Mouse (Mus musculus): Measurements from ENCODE around the gene Dok5.

Dok5 gene

DNA sequence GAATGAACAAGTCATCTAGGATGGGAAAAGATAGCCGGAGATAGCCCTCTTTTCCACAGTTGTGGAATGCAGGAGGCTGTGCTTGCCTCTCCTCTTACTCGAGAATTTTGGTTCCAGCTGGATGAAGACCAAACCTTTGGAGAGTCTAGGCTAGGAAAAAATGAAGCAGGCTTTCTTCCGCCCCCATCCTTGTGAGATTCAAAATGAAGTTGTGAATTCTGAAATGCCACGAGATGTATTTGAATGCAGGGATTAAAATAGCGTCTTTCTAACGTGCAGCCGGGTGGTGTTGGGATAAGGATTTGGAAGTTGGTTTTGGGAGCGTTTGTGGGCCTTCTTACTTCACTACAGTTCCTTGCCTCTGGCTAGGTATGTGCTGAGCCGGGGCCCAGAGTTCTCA lies 6.8 kb downstream of the Dok5 start:
- DNase-seq (ENCODE audit: low read depth): no peak

DNA sequence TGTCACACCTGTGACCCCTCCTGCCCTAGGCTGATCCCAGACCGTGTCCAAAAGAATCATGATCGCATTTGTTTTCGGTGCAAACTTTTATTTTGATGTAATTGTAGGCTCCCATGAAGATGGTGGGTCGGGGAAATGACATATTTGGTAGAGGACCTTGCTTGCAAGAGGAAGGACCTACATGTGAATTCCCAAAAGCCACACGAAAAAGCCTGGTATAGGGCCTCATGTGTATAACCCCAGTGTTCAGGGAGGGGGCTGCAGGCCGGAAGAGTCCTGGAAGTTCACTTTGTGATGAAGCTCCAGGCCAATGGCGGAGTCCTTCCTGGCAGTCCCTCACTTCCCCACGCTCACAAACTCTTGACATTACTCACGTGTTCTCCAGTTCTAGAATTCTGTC lies 7.3 kb downstream of the Dok5 start:
- no peak for DNase-seq (ENCODE audit: low read depth)

DNA sequence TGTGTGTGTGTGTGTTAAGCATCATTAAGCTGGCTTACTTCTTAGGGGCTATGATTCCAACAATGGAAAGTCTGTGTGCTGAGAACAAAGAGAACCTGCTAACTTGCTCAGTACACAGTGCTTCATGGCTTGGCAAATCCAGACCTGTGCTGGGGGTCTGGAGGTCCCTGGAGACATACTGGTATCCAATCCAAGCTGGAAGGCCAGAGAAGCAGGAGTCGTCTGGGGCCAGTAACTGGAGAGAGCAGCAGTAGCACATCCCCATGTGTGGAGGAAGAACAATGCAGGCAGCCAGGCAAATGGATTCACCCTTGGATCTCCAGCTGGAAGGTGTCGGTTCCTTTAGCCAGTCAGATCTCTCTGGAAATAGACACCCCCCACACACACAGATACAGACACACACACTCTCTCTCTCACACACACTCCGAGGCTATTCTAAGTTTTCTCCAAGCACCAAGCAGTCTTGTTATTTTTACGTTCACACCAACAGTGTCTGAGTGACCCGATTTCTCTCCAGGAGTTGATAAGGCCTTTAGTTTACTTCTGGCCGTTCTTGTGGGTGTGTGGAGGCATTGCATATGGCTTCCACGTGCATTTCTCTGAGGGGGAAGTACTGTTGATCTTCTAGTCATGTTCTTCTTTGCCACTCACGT lies 8.2 kb downstream of the Dok5 start:
- DNase-seq (ENCODE audit: low read depth): no peak

DNA sequence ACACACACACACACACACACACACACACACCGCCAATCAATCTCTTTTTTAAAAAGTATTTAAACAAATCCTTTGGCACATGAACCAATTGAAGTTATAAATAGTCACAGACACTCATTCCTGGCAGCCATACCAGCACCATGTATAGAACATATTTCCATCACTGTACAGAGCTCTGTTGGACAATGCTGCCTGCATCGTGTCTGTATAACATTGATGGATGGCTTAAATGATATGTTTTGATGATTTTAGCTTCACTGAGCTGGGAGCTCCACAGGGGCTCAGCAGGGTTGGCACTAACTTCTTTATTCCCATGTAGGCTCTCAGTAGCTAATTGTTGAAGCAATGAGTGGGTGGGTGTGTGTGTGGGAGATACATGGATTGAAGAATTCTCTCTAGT lies 11.9 kb downstream of the Dok5 start:
- DNase-seq (ENCODE audit: low read depth): no peak

DNA sequence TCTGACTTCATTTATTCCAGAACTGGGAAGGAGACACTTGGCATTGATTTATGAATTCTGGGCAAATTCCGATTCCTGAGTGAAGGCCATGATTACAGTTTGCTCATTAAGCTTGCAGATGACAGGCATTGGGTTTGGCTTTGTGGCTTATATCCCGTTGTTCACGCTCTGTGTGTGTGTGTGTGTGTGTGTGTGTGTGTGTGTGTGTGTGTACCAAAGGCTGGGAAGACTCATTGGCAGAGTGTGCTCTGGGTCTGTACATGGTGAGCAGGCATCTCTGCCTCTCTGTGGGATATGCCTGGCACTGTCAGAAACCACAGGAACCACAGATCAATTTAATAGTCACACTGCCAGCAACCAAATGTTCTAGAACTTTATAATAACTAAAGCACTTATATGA lies 17.3 kb downstream of the Dok5 start:
- DNase-seq (ENCODE audit: low read depth): no peak

DNA sequence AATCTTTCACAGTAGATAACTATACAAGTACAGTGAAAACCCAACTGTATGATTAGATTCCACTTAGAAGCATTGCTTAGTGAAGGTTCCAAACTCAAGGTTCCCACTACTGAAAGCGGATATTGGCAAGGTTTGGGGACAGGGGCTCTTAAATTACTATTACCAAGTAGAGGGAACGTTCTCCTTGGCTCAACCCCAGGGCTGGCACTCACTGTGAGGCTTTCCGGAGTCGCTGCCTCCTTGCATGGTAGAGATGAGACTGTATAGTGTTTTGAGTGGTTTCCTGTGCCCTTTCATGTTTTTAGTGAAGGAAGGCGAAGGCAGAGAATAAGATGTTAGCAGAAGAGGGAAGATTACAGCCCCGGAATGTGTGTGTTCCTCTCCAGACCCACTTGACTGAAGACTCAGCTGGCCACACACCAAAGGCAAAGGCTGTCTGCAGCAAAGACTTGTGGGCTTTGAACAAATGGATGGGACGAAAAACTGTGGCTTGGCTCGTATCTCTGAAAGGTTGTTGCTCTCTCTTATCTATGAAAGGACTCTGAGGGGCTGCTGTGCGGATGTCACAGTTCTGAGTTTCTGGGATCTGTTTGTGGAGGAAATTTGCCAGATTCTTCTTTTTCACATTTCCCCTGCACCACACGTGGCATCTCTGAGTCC lies 20.7 kb downstream of the Dok5 start:
- no peak for DNase-seq (ENCODE audit: low read depth)

DNA sequence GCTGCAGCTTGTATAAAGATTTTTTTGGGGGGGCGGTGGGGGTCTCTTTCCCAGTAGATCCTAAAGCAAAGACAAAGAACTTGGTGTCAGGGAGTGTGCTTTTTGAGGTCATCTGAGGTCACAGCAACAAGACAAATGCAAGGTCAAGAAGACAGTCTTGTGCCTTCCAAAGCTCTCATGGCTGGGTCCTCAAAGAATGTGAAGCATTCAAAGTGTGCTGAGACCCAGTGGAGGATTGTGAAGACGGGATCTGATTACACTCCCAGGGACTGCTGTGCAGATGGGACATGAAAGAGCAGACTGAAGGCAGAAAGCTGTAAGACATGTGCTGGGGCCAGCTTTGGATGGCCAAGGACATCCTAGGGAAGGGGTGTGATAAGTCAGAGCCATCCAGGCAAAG lies 24.2 kb downstream of the Dok5 start:
- DNase-seq (ENCODE audit: low read depth): no peak

DNA sequence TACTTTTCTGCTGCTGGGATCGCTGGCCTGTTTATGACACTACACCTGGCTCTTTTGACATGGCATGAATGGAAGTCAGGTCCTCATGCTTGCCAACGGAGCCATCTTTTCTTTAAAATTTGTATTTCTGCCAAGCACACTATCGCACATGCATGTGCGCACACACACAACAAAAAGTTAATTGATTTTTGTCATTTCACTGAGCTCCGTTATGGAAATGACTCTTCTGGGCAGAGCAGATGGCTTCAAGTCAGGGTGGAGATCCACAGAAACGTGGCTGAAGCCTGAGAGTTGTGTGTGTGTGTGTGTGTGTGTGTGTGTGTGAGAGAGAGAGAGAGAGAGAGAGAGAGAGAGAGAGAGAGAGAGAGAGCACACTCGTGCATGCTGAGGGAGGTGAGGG lies 25.1 kb downstream of the Dok5 start:
- DNase-seq (ENCODE audit: low read depth): no peak

DNA sequence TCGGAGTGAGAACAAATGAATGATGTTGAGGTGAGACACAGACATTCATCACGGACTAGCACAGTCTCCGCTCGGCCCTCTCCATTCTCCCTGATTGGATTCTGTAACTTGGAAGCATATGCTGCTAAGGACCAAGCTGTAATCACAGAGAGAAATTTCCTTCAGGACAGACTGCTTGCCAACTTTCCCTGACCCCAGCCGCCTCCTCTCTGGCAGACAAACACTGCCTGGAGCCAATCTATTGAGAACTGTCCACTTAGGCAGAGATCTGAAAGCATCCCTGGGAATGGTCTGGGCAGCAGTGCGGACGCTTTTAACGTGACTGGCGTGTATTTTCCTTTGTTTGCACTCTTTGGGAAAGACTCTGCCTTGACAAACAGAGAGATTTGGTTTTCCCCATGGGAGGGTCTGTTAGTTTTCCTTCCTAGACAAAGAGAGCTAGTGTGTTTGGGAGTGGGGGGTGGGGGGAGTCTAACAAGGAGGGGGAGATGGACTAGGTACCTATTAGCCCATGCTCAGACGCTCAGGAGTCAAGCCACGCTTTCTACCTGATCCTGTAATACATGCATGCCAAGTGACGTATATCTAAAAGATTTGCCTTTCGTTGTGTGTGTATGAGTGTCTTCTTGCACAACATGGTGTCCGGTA lies 25.7 kb downstream of the Dok5 start:
- no peak for DNase-seq (ENCODE audit: low read depth)

DNA sequence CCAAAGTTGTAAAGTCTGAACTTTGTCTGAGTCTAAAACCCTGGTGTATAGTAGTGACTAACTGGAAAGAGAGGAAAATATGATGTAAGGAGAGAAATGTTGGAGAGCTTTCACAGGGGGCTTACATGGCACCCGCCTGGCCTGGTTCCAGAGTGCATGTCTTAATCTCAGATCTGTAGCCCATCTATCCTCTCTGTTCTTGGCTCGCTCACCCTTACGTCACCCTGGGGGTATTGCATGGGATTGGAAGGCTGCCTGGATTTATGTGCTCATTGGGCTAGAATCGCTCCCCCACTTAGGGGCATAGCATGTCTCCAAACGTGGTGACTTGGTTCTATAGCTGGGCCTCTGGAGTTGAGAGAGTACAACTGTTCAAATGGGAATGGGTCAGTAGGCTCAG lies 26.6 kb downstream of the Dok5 start:
- DNase-seq (ENCODE audit: low read depth): no peak

DNA sequence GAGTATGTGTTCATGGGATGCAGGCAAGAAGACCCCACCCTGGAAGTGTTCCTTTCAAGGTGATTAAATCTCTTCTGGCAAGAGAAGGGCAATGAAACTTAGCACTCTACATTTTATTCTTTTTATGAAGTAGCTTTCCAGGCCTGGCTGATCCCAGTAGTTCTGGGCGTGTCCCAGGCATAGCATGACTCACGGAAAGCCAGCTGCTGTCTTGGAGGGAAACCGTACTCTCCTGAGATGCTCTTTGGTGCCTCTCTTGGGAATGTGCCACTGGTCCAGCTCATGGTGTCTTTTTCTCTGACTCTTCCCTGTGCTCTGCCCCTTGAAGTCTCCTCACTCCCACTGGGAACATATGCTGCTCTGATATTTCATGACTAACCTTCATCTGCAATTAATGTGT lies 33.1 kb downstream of the Dok5 start:
- no peak for DNase-seq (ENCODE audit: low read depth)

DNA sequence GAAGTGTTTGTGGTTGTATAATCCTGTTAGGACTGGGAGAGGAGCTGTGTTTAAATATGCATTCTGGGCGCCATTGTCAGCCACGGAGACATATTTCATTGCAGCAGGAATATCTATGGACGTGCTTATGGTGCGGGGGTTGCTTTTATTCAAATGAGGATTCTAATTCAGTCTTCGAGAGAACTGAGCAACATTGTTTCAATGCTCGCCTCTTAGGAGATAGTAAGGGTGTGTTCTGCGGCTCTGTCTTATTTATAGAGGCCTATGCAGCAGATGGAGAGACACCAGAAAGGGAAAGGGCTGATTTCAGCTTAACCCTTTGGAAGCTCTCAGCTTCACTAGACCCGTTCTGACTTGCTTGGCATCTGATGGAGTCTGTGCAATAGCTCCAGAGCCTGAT lies 35.6 kb downstream of the Dok5 start:
- no peak for DNase-seq (ENCODE audit: low read depth)

DNA sequence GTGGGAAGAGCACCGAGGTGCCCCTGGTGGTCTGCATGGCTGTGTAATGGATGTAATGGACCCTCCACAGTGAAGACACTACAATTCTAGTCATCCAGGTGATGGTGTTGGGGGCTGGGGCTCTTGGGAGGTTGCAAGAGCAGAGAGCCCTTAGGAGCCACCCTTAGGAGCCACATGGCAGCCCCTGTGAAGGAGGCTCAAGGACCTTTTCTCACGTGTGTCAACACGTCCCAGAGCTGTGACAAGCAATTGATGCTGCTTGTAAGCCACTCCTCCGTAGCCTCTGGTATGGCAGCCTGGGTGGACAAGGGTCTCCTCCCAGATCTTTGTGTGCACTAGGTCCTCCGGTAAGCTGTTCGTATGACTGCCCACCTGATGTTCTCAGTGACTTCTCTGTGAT lies 37.1 kb downstream of the Dok5 start:
- DNase-seq (ENCODE audit: low read depth): no peak

DNA sequence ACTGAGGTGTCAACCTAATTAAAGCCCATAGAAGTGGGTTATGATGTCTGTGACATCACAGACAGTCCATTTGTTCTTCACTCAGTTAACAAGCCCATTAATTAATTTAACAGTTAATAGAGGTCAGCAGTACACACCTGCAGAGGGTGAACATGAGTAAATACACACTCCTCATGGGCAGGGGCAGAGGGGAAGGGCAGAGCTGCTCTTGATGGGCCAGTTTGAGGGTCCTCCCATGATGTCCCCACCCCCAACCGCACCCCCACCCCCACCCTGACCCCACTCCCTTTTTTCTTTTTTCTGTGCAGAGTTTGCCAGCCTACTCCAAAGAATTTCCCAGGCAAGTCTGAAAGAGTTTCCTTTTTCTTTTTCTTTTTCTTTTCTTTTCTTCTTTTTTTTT lies 39.9 kb downstream of the Dok5 start:
- no peak for DNase-seq (ENCODE audit: low read depth)

DNA sequence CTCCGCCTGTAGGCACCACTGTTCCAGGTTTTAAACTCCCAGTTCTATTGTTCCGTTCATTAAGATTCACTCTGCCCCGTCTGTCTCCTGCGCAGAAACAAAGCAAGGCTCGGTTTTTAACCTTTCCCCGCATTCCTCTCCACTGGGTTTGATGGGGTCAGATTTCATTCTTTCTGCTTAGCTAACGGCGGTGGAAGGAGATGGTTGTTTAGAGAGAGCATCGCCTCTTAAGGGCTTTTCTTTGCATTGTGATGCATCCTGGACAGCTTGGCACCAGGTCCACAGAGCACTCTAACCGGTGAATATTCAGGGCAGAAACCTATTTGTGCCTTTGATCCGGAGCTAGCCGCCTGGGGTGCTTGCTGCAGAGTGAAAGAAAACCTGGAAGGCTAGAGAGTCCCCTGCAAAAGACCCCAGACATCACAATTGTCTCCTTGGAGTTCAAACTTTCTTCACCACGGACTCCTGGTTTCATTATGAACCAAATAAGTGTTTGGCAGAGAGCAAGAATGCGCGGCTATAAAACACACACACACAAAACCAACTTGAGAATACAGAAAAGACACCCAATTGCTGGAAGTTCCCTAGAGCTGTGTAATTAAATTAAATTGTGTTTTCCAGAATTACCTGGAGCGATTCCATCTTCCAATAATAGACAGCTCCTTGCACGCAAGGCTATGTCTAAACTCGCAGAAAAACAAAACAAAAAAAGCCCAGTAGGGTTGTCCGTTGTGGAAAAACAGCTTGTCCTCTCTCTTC lies 40.7 kb downstream of the Dok5 start:
- DNase-seq (ENCODE audit: low read depth): no peak

DNA sequence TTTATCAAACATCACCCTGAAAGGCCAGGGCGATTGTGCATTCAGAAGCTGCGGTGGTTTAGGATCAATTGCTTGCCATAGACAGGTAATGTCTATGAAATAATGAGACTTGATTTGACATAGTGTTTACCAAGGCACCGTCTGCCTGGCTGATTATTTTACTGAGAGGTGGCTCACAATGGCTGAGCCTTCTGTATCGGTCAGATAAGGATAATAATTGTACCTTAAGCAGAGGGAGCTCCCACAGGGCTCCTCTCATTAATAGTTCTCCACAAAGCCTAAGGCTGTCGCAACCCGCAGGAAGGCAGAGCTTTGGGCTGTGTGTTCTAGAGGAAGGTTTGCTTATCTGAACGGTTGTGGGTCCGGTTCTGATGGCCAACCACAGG lies 41.3 kb downstream of the Dok5 start:
- DNase-seq (ENCODE audit: low read depth): no peak

DNA sequence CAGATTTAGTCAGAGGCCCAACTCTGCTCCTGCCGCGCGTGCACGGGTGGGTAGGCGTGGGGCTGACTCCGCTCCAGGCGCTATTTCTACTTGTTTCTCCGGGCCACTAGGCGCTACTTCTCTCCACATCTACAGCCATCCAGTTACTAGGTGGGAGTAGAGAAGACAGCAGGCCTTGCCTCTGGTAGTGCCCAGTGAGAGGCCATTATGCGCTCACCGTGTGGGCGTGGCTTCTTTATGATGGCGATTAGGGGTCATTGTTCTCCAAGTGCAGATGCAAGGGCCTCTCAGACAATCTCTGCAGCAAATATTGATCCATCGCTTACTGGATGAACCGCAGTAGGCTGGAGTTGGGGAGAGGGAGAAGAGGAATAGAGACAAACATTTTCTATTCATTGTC lies 44.0 kb downstream of the Dok5 start:
- no peak for DNase-seq (ENCODE audit: low read depth)

DNA sequence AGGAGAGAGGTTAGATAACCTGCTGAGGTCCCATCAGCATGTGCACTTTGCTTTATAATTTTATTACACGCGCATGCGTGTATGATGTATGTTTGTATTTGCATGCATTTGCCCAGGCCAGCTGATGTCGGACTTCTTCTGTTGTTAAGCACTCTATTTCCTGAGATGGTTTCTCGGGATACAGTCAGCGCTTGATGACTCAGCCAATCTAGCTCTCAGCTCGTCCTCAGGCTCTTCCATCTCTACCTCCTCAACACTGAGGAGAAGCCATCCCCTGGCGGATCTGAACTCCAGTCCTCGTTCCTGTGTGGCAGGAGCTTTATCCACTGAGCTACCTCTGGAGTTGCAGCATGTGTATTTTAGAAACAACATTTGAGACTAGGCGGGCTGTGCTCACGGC lies 44.5 kb downstream of the Dok5 start:
- no peak for DNase-seq (ENCODE audit: low read depth)

DNA sequence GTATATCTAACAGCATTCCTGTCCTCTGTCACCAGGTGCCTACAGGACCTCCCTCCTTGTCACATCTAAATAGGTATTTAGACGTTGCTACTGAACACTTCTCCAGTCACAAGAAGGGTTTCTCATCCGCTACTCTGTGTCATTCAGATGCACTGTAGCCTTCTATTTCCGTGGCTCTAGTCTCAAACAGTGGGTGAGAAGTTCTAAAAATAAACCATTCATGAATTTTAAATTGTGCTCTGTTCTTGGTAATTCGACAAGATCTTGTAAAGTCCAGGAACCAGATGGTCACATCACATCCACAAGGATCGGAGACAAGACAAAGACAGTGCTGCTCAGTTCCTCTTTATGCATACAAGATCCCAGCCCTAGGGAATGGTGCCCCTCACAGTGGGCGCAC lies 46.0 kb downstream of the Dok5 start:
- DNase-seq (ENCODE audit: low read depth): no peak

DNA sequence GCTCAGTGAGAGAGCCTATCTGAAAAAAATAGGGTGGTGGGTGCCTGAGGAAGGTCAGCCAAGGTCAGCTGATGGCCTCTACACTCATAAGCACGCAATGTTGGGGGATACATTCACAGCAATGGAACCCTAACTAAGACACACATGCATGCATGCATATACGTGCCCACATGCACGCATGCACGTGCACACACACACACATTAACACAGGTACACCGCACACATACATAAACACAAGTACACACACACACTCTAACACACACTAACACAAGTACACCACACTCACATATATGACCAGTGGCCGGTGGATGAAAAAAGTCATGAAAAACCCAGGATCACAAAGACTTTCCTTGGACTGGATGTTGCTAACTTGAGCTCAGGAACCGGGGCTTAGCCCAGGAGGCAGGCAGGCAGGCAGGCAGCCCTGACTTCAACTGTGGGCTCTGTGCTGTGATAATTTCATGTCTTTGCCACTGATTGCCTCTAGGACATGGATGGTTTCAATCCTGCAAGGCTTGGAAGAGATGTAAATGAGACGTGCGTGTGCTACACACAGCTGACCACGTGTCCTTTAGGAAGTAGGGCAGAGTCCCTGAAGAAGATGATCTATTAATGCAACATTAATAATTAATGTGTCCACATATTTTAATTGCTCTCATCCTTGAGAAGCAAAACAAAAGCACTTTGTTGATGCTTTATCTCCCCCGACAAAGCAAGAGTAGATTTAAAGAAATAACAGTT lies 48.6 kb downstream of the Dok5 start:
- no peak for DNase-seq (ENCODE audit: low read depth)

DNA sequence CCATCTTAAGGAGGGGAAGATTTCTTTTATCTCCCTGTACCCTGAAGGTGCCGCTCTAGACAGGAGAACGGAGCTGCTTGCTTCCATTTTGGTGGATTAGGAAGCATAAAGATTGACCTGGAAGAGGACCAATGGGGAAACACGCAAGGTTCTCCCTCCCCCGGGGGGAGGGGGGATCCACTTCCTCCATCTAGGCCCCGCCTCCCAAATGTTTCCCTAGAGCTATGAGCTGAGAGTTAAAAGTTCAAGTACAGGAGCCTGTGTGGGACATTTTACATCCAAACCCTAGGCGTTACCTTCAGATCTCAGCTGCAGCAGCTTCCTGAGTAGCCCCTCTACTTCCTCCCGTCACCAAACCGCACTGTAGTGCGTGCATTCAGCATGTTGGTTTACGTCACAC lies 56.5 kb downstream of the Dok5 start:
- DNase-seq (ENCODE audit: low read depth): no peak

DNA sequence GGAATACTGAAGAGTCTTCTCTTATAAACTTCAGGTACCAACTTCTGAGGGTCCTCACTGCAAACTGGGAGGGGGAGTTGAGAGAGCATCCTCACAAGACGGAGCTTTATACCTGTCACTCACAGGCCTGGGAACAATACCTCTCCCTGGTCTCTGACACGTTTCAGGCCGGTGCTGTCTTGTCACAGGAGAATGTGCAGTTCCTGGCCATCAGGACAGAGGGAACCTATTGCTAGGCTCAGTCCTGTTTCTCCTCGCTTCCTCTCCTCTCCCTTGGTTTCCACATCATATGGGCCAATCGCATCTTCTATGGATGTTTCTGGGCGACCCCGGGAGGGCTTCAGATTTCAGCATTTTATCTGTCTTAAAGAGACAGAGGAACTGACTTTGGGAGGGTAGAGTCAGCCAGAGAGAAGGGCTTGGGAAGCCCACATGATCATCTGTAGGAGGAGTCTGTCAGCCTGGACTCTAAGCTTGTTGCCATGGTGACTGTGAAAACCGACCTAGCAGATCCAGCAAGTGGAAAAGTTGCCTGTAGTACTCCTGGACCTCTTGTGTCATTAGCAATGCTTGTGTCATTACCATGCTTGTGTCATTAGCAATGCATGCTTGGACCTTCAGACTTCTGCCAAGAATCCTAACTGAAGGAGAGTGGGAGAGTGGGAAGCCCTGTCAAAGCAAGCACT lies 59.9 kb downstream of the Dok5 start:
- DNase-seq (ENCODE audit: low read depth): no peak
